In the genomic region with DNA sequence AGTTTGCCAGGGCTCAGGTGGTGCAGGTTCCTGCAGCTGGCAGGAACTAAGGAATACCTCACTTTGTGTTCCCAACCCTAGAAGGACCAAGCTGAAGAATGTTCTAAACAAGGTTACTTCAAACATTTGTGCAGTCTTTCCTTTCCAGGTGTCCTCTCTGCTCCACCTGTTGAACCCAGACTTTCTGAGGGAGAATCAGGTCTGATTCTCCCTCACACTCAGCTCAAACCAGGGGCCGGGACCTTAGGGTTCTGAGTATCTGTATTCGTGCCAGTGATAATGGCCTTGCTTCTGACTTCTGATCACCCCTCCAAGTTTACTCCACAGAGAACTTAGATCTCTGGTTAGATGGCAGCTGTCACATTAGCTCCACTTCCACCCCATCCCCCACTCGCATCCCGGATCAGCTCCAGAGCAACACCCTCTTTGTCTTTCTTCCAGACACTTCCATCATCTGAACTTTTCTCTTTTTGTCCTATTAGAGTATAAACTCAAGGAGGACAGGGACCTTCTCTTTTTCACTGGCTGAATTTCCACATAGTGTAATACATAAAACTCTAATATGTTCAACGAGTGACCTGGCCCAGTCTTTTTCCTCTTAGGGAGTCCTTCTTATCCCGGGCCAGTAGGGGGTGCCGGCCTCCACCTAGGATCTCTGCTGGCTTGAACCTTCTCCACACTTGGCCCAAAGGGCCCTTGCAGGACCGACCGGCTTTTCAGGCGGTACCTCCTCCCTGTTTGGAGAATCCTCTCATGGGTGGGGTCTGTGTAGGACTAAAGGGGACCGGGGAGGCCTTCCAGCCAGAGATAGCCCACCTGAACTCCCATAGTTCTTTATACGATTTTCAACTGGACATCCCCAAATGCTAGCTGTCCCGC, we compare ENCODE assay signal across 8 mouse cellular contexts. TPM values are rescaled to one million over a fixed set of nuclear protein-coding genes. Genes with fewer than 3 reads are reported as not detected.
DNase-seq lines count a peak whose midpoint lies in the region; ATAC-seq and TF ChIP-seq lines count a peak whose summit lies in the region.

No protein-coding gene starts in this region.

- TF ChIP-seq POLR2A in myocyte (IDR thresholded peaks at IDR 0.05; ENCODE audit: insufficient read length, low read depth) = no peak

- 0 out of 2 replicates have a peak overlapping the region, but pooled peaks have one; percentile 34 for H3K9ac ChIP-seq in intestine, postnatal 0 days (ENCODE audit: low read depth, low read length)
- no peak overlapping the region for H3K9ac ChIP-seq in liver, embryonic 12.5 days
- H3K9ac ChIP-seq in stomach, embryonic 16.5 days (ENCODE audit: low read length) = peak overlapping the region; percentile 66; the same call in 1 of the 2 replicates

- peaks cover 5% of the 10 kb centered on the region; the same call in 1 of the 2 replicates for H3K4me1 ChIP-seq in intestine, postnatal 0 days (replicated peaks; ENCODE audit: control insufficient read depth, insufficient read depth, low read length)
- H3K4me1 ChIP-seq in liver, embryonic 12.5 days = peaks cover 58% of the 10 kb centered on the region
- peaks cover 19% of the 10 kb centered on the region for H3K4me1 ChIP-seq in stomach, embryonic 16.5 days (ENCODE audit: control insufficient read depth, insufficient read depth, low read length)

- peaks cover 29% of the 10 kb centered on the region for H3K27me3 ChIP-seq in intestine, postnatal 0 days (replicated peaks; ENCODE audit: control insufficient read depth, insufficient read depth, low read length)
- H3K27me3 ChIP-seq in liver, embryonic 12.5 days (replicated peaks) = peaks cover 68% of the 10 kb centered on the region
- peaks cover 29% of the 10 kb centered on the region for H3K27me3 ChIP-seq in myocyte (ENCODE audit: control insufficient read depth, insufficient read depth, insufficient read length)
- H3K27me3 ChIP-seq in stomach, embryonic 16.5 days (ENCODE audit: control insufficient read depth, insufficient read depth, low read length) = peaks cover 40% of the 10 kb centered on the region

- peak overlapping the region; percentile 61 for H3K4me3 ChIP-seq in intestine, postnatal 0 days (ENCODE audit: low read depth, low read length)
- peak overlapping the region; percentile 60 for H3K4me3 ChIP-seq in liver, embryonic 12.5 days
- peak overlapping the region; percentile 6 for H3K4me3 ChIP-seq in myocyte
- peak overlapping the region; percentile 55 for H3K4me3 ChIP-seq in stomach, embryonic 16.5 days (replicated peaks; ENCODE audit: low read length)

- H3K79me2 ChIP-seq in myocyte (ENCODE audit: control insufficient read depth, insufficient read depth) = peaks cover 12% of the 10 kb centered on the region

- H3K4me2 ChIP-seq in intestine, postnatal 0 days (replicated peaks; ENCODE audit: low read depth) = peak overlapping the region; percentile 95
- peak overlapping the region; percentile 75 for H3K4me2 ChIP-seq in liver, embryonic 12.5 days
- peak overlapping the region; percentile 74 for H3K4me2 ChIP-seq in myocyte (ENCODE audit: low read depth)
- H3K4me2 ChIP-seq in stomach, embryonic 16.5 days (ENCODE audit: low read depth, low read length) = peak overlapping the region; percentile 90

- DNase-seq in spleen, adult 18-20 months = peak; percentile 52 to 68
- DNase-seq in spleen, adult 12 weeks (ENCODE audit: low spot score) = no peak
- DNase-seq in embryo, embryonic 10.5 days (ENCODE audit: low spot score) = peak; percentile 86
- DNase-seq in heart, adult 18-20 months = peak; percentile 88

- ATAC-seq in intestine, postnatal 0 days = peak; percentile 54
- no peak for ATAC-seq in liver, embryonic 12.5 days
- peak; percentile 49 for ATAC-seq in stomach, embryonic 16.5 days (ENCODE audit: insufficient read depth, low FRiP score)

- H3ac ChIP-seq in myocyte (ENCODE audit: control insufficient read depth, insufficient read length) = no peak overlapping the region

- 25% methylated on average over 13 of the region's 13 CpGs for WGBS in intestine, postnatal 0 days
- 24% methylated on average over 13 of the region's 13 CpGs for WGBS in liver, embryonic 12.5 days (ENCODE audit: insufficient replicate concordance)
- WGBS in stomach, embryonic 16.5 days = 23% methylated on average over 13 of the region's 13 CpGs

- no peak overlapping the region for H3K27ac ChIP-seq in intestine, postnatal 0 days (ENCODE audit: low read depth, low read length)
- no peak overlapping the region for H3K27ac ChIP-seq in liver, embryonic 12.5 days
- no peak overlapping the region for H3K27ac ChIP-seq in stomach, embryonic 16.5 days (ENCODE audit: low read length)

- H3K36me3 ChIP-seq in intestine, postnatal 0 days (ENCODE audit: control insufficient read depth, insufficient read depth) = no peaks in the 10 kb centered on the region
- H3K36me3 ChIP-seq in liver, embryonic 12.5 days = no peaks in the 10 kb centered on the region
- no peaks in the 10 kb centered on the region for H3K36me3 ChIP-seq in myocyte (ENCODE audit: control insufficient read depth, insufficient read depth)
- no peaks in the 10 kb centered on the region for H3K36me3 ChIP-seq in stomach, embryonic 16.5 days (ENCODE audit: control insufficient read depth, insufficient read depth, low read length)

- no peaks in the 10 kb centered on the region for H3K9me3 ChIP-seq in intestine, postnatal 0 days (ENCODE audit: control insufficient read depth)
- no peaks in the 10 kb centered on the region for H3K9me3 ChIP-seq in liver, embryonic 12.5 days (replicated peaks)
- H3K9me3 ChIP-seq in stomach, embryonic 16.5 days (replicated peaks; ENCODE audit: control insufficient read depth, low read length) = no peaks in the 10 kb centered on the region

- peak; percentile 94 for TF ChIP-seq CTCF in intestine, postnatal 0 days (IDR thresholded peaks at IDR 0.05; ENCODE audit: low read depth)

TF ChIP-seq in myocyte, 11 proteins besides CTCF, POLR2A, EP300 and RAD21:
- TF ChIP-seq SRF (IDR thresholded peaks at IDR 0.05; ENCODE audit: control insufficient read depth, insufficient read length, low read depth) (no peak), CEBPB (IDR thresholded peaks at IDR 0.05; ENCODE audit: insufficient read depth, poor library complexity, severe bottlenecking) (no peak), TCF12 (IDR thresholded peaks at IDR 0.05; ENCODE audit: insufficient read depth, poor library complexity, severe bottlenecking) (no peak), TCF3 (IDR thresholded peaks at IDR 0.05; ENCODE audit: insufficient read length, low read depth) (no peak), MYOG (IDR thresholded peaks at IDR 0.05; ENCODE audit: control insufficient read depth in 1 of 3, insufficient read depth in 1 of 3, insufficient read length in 2 of 3, low read depth in 2 of 3) (no peak), REST (IDR thresholded peaks at IDR 0.05; ENCODE audit: insufficient read depth, insufficient read length) (no peak), MYOD1 (IDR thresholded peaks at IDR 0.05; ENCODE audit: control insufficient read depth in 1 of 3, insufficient read length in 2 of 3, low read depth in 2 of 3) (no peak), USF1 (IDR thresholded peaks at IDR 0.05; ENCODE audit: low read depth) (no peak), POLR2AphosphoS2 (IDR thresholded peaks at IDR 0.05; ENCODE audit: insufficient read length, low read depth) (no peak), E2F4 (IDR thresholded peaks at IDR 0.05; ENCODE audit: insufficient read depth) (no peak), MAX (IDR thresholded peaks at IDR 0.05; ENCODE audit: low read depth) (no peak)

RNA-seq across cellular contexts. Expression of gene Rtn4rl1, which starts 1.0 kb away (rescaled TPM):
- total RNA-seq in heart, adult 18-20 months (2021) = 1 to 10 TPM; 5.7 TPM
- polyA plus RNA-seq in intestine, postnatal 0 days (2015; fragmentation: Nextera tagmentation; extraction: Ambion mirVana) = 1.5 and 1.8 TPM in 2 replicates
- polyA plus RNA-seq in liver, embryonic 12.5 days (2016; fragmentation: Nextera tagmentation; extraction: Ambion mirVana) = 1.2 and 1.3 TPM in 2 replicates
- polyA plus RNA-seq in myocyte (2012; fragmentation: generic; extraction: Trizol) = 0.16 TPM
- polyA plus RNA-seq in stomach, embryonic 16.5 days (2015; fragmentation: Nextera tagmentation; extraction: Ambion mirVana) = 1.3 and 1.4 TPM in 2 replicates

RNA-seq across cellular contexts. Expression of gene Dph1, which starts 1.5 kb away (rescaled TPM):
- total RNA-seq in heart, adult 18-20 months (2021) = 1 to 10 TPM; 8.7 to 9.8 TPM
- 11.3 and 12.3 TPM in 2 replicates for polyA plus RNA-seq in intestine, postnatal 0 days (2015; fragmentation: Nextera tagmentation; extraction: Ambion mirVana)
- polyA plus RNA-seq in liver, embryonic 12.5 days (2016; fragmentation: Nextera tagmentation; extraction: Ambion mirVana) = 19.7 and 20.5 TPM in 2 replicates
- 15.8 TPM for polyA plus RNA-seq in myocyte (2012; fragmentation: generic; extraction: Trizol)
- polyA plus RNA-seq in stomach, embryonic 16.5 days (2015; fragmentation: Nextera tagmentation; extraction: Ambion mirVana) = 20.6 and 20.7 TPM in 2 replicates

RNA-seq across cellular contexts. Expression of gene Ovca2, which starts 13.9 kb away (rescaled TPM):
- 1 to 10 TPM; 5.5 to 7.0 TPM for total RNA-seq in heart, adult 18-20 months (2021)
- polyA plus RNA-seq in intestine, postnatal 0 days (2015; fragmentation: Nextera tagmentation; extraction: Ambion mirVana) = 21.6 and 22.4 TPM in 2 replicates
- polyA plus RNA-seq in liver, embryonic 12.5 days (2016; fragmentation: Nextera tagmentation; extraction: Ambion mirVana) = 17.6 and 17.9 TPM in 2 replicates
- polyA plus RNA-seq in myocyte (2012; fragmentation: generic; extraction: Trizol) = 12.2 TPM
- 19.4 and 23.2 TPM in 2 replicates for polyA plus RNA-seq in stomach, embryonic 16.5 days (2015; fragmentation: Nextera tagmentation; extraction: Ambion mirVana)

RNA-seq across cellular contexts. Expression of gene Hic1, which starts 23.3 kb away (rescaled TPM):
- 10 to 100 TPM in 1 of 2 experiments, 1 to 10 TPM in 1; 6.6 to 11.5 TPM for total RNA-seq in heart, adult 18-20 months (2021)
- polyA plus RNA-seq in intestine, postnatal 0 days (2015; fragmentation: Nextera tagmentation; extraction: Ambion mirVana) = 8.6 and 8.8 TPM in 2 replicates
- polyA plus RNA-seq in liver, embryonic 12.5 days (2016; fragmentation: Nextera tagmentation; extraction: Ambion mirVana) = 4.6 and 5.8 TPM in 2 replicates
- 0.11 TPM for polyA plus RNA-seq in myocyte (2012; fragmentation: generic; extraction: Trizol)
- 5.1 and 5.9 TPM in 2 replicates for polyA plus RNA-seq in stomach, embryonic 16.5 days (2015; fragmentation: Nextera tagmentation; extraction: Ambion mirVana)

Comparison
In these comparisons a context has a peak if more than half of its experiments do, and no peak if none do; other contexts are left out.
1. H3K4me3 ChIP-seq: peak in every context shown above with its lines; median percentile 61 in intestine, postnatal 0 days; 60 in liver, embryonic 12.5 days; 55 in stomach, embryonic 16.5 days; 6 in myocyte.